Mouse (Mus musculus) megakaryocyte, embryonic 14.5 days (primary cell): ENCODE data around the gene Vegfa.

ENCODE experiments used
- FLI1 ChIP-seq: IDR thresholded peaks from 2 replicates; pipeline ENCODE4 v1.6.1; 2012; ENCODE audit warnings: low read length, inconsistent platforms, mixed read lengths
- GATA1 ChIP-seq: IDR thresholded peaks from 3 replicates; pipeline ENCODE4 v1.6.1; 2012; ENCODE audit warnings: mixed read lengths, low read length, inconsistent platforms, borderline replicate concordance

DNA sequence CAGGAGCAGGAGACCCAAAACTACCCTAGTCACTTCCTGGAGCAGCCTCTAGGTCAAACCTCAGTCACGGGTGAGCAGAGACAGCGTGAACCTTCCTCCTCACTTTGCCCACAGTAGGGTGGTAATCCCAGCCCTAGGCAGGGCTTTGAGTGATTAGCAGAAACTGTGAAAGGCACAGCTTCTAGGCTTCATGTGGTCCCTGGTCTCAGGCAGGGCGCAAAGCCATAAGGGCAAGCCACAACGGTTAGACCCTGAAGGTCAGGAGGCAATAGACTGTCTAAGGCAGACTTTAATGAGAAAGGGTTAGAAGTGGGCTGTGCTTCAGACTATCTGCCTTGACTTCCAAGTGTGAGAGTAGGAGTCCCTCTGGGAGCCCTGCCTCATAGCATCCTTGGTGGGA, 9.7 kb downstream of the Vegfa start:
- TF ChIP-seq GATA1, result no peak
- no peak for TF ChIP-seq FLI1
